Mouse (Mus musculus) G1E (cell line): Measurements from ENCODE around the gene Agap1.

Source experiments
- CTCF ChIP-seq: IDR thresholded peaks from 2 replicates; pipeline ENCODE4 v1.5.1; 2012; ENCODE audit warnings: low read depth, low read length, inconsistent platforms, mixed read lengths
- GATA1 ChIP-seq: IDR thresholded peaks from 2 replicates; pipeline ENCODE4 v1.6.1; 2012; ENCODE audit warnings: borderline replicate concordance, low read length, inconsistent platforms, mixed read lengths
- GATA2 ChIP-seq: IDR thresholded peaks from 2 replicates; pipeline ENCODE4 v1.6.1; 2012; ENCODE audit warnings: low read depth, low read length, inconsistent platforms, borderline replicate concordance
- POLR2AphosphoS5 ChIP-seq: IDR thresholded peaks from 2 replicates; pipeline ENCODE4 v1.6.1; 2012; ENCODE audit warnings: low read depth, low read length, inconsistent platforms; ENCODE audit not compliant: insufficient replicate concordance
- TAL1 ChIP-seq: conservative IDR thresholded peaks from 2 replicates; pipeline ENCODE4 v1.6.1; 2012; ENCODE audit warnings: low read depth, low read length, inconsistent platforms, mixed read lengths

GRCm38 (mm10) chr1:89831095-89831494 is 376.5 kb downstream of the Agap1 start:
- TF ChIP-seq CTCF (no peak), TAL1 (no peak), GATA1 (no peak), POLR2AphosphoS5 (no peak), GATA2 (no peak)
